Mouse (Mus musculus) limb, embryonic 14.5 days (tissue): Measurements from ENCODE around the gene Pde4dip. TPM values are rescaled to one million over a fixed set of nuclear protein-coding genes. Genes with fewer than 3 reads are reported as not detected.

Source experiments
- ATAC-seq: fragments of 200-750 bp; cut with Nextera tagmentation; 2 replicates; pipeline ENCODE4 v1.8.0; 2017; ENCODE audit warnings: low read depth, moderate number of reproducible peaks, moderate TSS enrichment; ENCODE audit not compliant: low FRiP score
- DNase-seq: peaks from one replicate; pipeline ENCODE4 v3.0.0-alpha.2; 2015; ENCODE audit warnings: low spot score
- H3K27ac ChIP-seq: fragments of 300-500 bp; sonication (generic); replicated peaks from 2 replicates; pipeline ENCODE4 v1.5.1; 2014; ENCODE audit warnings: low read depth, mild to moderate bottlenecking, low read length, moderate library complexity, mixed read lengths
- H3K27me3 ChIP-seq: fragments of 300-500 bp; sonication (generic); 2 replicates; pipeline ENCODE4 v1.6.1; 2014; ENCODE audit warnings: low read length, mixed read lengths; ENCODE audit not compliant: control insufficient read depth, insufficient read depth
- H3K36me3 ChIP-seq: fragments of 300-500 bp; sonication (generic); 2 replicates; pipeline ENCODE4 v1.6.1; 2014; ENCODE audit warnings: mild to moderate bottlenecking, low read length, moderate library complexity, mixed read lengths; ENCODE audit not compliant: control insufficient read depth, insufficient read depth
- H3K4me1 ChIP-seq: fragments of 300-500 bp; sonication (generic); 2 replicates; pipeline ENCODE4 v1.6.1; 2014; ENCODE audit warnings: antibody characterized with exemption, low read length, mixed read lengths; ENCODE audit not compliant: control insufficient read depth, insufficient read depth
- H3K4me2 ChIP-seq: fragments of 300-500 bp; sonication (generic); replicated peaks from 2 replicates; pipeline ENCODE4 v1.6.1; 2014; ENCODE audit warnings: low read depth, mild to moderate bottlenecking, low read length, moderate library complexity; ENCODE audit not compliant: severe bottlenecking
- H3K4me3 ChIP-seq: fragments of 300-500 bp; sonication (generic); replicated peaks from 2 replicates; pipeline ENCODE4 v1.5.1; 2014; ENCODE audit warnings: low read length
- H3K9ac ChIP-seq: fragments of 300-500 bp; sonication (generic); 2 replicates; pipeline ENCODE4 v1.6.1; 2014; ENCODE audit warnings: mild to moderate bottlenecking, low read depth, low read length, moderate library complexity; ENCODE audit not compliant: severe bottlenecking
- H3K9me3 ChIP-seq: fragments of 300-500 bp; sonication (generic); 2 replicates; pipeline ENCODE4 v1.6.1; 2016; ENCODE audit warnings: low read length; ENCODE audit not compliant: control insufficient read depth
- POLR2A ChIP-seq: fragments of 200-500 bp; IDR thresholded peaks from 2 replicates; pipeline ENCODE4 v1.8.0; 2012; ENCODE audit warnings: inconsistent platforms, mild to moderate bottlenecking, moderate library complexity, borderline replicate concordance; ENCODE audit not compliant: insufficient read depth, insufficient read length; ENCODE audit errors: extremely low read depth
- WGBS: fragments of 180-500 bp; shearing (Covaris S2); extraction: QIAGEN DNeasy Blood & Tissue Kit; methylation state at CpG from one replicate; pipeline ENCODE4 v1.1.7; 2014; 5-methylcytosine and 5-hydroxymethylcytosine counted together
- polyA plus RNA-seq, 2 experiments: library from polyadenylated mRNA; depleted of rRNA in 1 of 2; stranded (reverse) in 1 of 2; unstranded in 1 of 2; fragments of >200 nt; fragmentation: Nextera tagmentation in 1 of 2; extraction: Ambion mirVana in 1 of 2; gene quantifications; 2 replicates each; pipeline versions ENCODE4 v1.2.1 to v1.2.3; 2012 to 2014

Pde4dip gene
- polyA plus RNA-seq, 2 experiments: 33.3 to 38.5 TPM

- DNase-seq (no peak), ATAC-seq (no peak)
- Histone ChIP-seq H3K4me1 (no peaks in the 10 kb centered on the region), H3K27ac (no peak overlapping the region), H3K36me3 (no peaks in the 10 kb centered on the region), H3K4me3 (no peak overlapping the region), H3K27me3 (no peaks in the 10 kb centered on the region), H3K9ac (no peak overlapping the region), H3K4me2 (no peak overlapping the region), H3K9me3 (no peaks in the 10 kb centered on the region)
- no peak for TF ChIP-seq POLR2A
- 71% methylated on average over 2 of the region's 2 CpGs for WGBS
Observed at GRCm38 (mm10) chr3:97830622-97831021, 57.9 kb downstream of the Pde4dip start.

- H3K4me1 ChIP-seq: no peaks in the 10 kb centered on the region
- no peaks in the 10 kb centered on the region for H3K36me3 ChIP-seq
- WGBS: 40% methylated on average over 2 of the region's 2 CpGs
- H3K27ac ChIP-seq: no peak overlapping the region
- DNase-seq (no peak), ATAC-seq (0 out of 2 replicates have a peak, but pooled peaks have one; percentile 50)
- no peak overlapping the region for H3K4me3 ChIP-seq
- H3K9ac ChIP-seq: no peak overlapping the region
- TF ChIP-seq POLR2A: no peak
- H3K27me3 ChIP-seq: no peaks in the 10 kb centered on the region
- no peaks in the 10 kb centered on the region for H3K9me3 ChIP-seq
- no peak overlapping the region for H3K4me2 ChIP-seq
Observed at GRCm38 (mm10) chr3:97830122-97830521, 58.4 kb downstream of the Pde4dip start.

GRCm38 (mm10) chr3:97828286-97828685 is 60.2 kb downstream of the Pde4dip start:
- Histone ChIP-seq H3K27me3 (no peaks in the 10 kb centered on the region), H3K9me3 (no peaks in the 10 kb centered on the region), H3K36me3 (no peaks in the 10 kb centered on the region), H3K4me3 (no peak overlapping the region), H3K27ac (no peak overlapping the region), H3K9ac (no peak overlapping the region), H3K4me1 (peaks cover 8% of the 10 kb centered on the region), H3K4me2 (no peak overlapping the region)
- DNase-seq: no peak
- no peak for TF ChIP-seq POLR2A
- WGBS: 92% methylated on average over 4 of the region's 4 CpGs
- no peak for ATAC-seq

GRCm38 (mm10) chr3:97825246-97825645 is 63.3 kb downstream of the Pde4dip start:
- Histone ChIP-seq H3K4me2 (peak overlapping the region; percentile 75; the same call in 1 of the 2 replicates), H3K9me3 (no peaks in the 10 kb centered on the region), H3K9ac (no peak overlapping the region), H3K4me3 (no peak overlapping the region), H3K27me3 (peaks cover 5% of the 10 kb centered on the region; the same call in 1 of the 2 replicates), H3K36me3 (no peaks in the 10 kb centered on the region), H3K4me1 (peaks cover 8% of the 10 kb centered on the region), H3K27ac (no peak overlapping the region)
- 19% methylated on average over 3 of the region's 3 CpGs for WGBS
- ATAC-seq (no peak), DNase-seq (no peak)
- no peak for TF ChIP-seq POLR2A

GRCm38 (mm10) chr3:97824744-97825143 is 63.8 kb downstream of the Pde4dip start:
- Histone ChIP-seq H3K4me1 (peaks cover 8% of the 10 kb centered on the region), H3K4me3 (peak overlapping the region; percentile 42), H3K9me3 (no peaks in the 10 kb centered on the region), H3K27me3 (peaks cover 5% of the 10 kb centered on the region; the same call in 1 of the 2 replicates), H3K9ac (peak overlapping the region; percentile 49), H3K4me2 (peak overlapping the region; percentile 75), H3K36me3 (no peaks in the 10 kb centered on the region), H3K27ac (no peak overlapping the region)
- WGBS: 8% methylated on average over 5 of the region's 5 CpGs
- ATAC-seq: peak; percentile 12; the same call in 1 of the 2 replicates
- no peak for TF ChIP-seq POLR2A
- no peak for DNase-seq
